Mouse (Mus musculus): ENCODE results near the gene Rbm41. TPM values are rescaled to one million over a fixed set of nuclear protein-coding genes. Genes with fewer than 3 reads are reported as not detected.

Gene Rbm41
- 1.0 and 1.3 TPM in 2 replicates for polyA plus RNA-seq (2015; fragmentation: Nextera tagmentation; extraction: Ambion mirVana)

DNA sequence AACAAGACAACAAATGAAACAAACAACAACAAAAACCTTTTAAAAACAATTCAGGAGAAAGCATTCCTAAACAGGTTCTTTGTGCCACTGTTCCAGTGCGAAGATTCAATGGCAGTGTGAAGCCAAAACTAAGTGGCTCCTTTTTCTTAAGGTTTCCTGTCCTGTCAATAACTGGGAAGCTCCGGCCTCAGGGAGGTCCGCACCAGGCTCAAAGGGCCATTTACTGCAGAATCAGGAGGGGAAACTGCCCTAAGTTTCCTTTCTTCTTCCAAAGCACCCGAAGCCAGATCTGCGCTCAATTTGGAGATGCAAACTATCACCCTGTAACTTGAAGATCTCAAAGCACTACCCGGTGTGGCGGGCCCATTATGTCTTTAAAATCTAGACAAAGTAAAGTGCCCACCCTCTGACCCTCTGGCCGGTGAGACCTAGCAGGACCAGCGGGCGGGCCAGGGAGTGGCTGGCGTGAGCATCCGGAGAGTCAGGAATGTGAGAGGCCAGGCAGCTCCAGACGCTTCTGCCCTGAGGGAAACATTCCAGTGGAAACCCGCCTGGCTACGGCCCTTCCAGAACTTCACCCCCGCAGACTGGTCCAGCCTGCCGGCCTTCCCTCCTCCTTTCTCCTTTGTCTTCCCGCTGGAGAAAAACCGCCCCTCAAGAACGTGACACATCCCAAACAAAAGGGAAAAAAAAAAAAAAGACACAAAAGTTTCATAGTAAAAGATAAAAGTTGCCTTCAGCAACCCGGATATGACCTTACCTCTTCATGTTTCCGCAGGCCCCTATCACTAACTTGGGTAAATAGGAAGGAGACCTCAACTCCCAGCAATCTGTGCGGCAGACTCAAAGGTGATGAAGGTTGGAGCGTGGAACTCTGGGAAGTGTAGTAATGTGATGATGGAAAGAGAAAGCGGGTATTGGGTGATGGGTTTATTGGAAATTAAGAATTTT, at the start of gene Rbm41:
Gene Rbm41, minus strand, starts transcription at position 856 of the 951 bp plus-strand sequence.
- Histone ChIP-seq H3K27ac (ENCODE audit: low read length) (peak within 1 kb of the TSS; percentile 19; the same call in 1 of the 2 replicates), H3K9me3 (replicated peaks; ENCODE audit: control insufficient read depth, low read length) (no peaks in the 10 kb centered on the region), H3K27me3 (ENCODE audit: control insufficient read depth, insufficient read depth, low read depth, low read length) (no peaks in the 10 kb centered on the region), H3K4me3 (ENCODE audit: low read depth, low read length) (peak within 1 kb of the TSS; percentile 68), H3K4me1 (ENCODE audit: control insufficient read depth, low read depth, low read length) (no peaks in the 10 kb centered on the region), H3K36me3 (ENCODE audit: control insufficient read depth, insufficient read depth) (no peaks in the 10 kb centered on the region), H3K4me2 (ENCODE audit: low read depth, low read length) (peak within 1 kb of the TSS; percentile 53), H3K9ac (ENCODE audit: low read depth, low read length) (peak within 1 kb of the TSS; percentile 57)
- peak; percentile 82 for ATAC-seq (ENCODE audit: low read depth)
- WGBS (ENCODE audit: insufficient replicate concordance) = 14% methylated on average over 24 of the region's 25 CpGs

GRCm38 (mm10) chrX:139998691-139999065, 283 bp upstream of the Rbm41 start:
- no peak for ATAC-seq (ENCODE audit: low read depth)
- no peaks in the 10 kb centered on the region for H3K9me3 ChIP-seq (replicated peaks; ENCODE audit: control insufficient read depth, low read length)
- H3K4me2 ChIP-seq (ENCODE audit: low read depth, low read length) = peak overlapping the region; percentile 53; the same call in 1 of the 2 replicates
- H3K4me3 ChIP-seq (ENCODE audit: low read depth, low read length) = peak overlapping the region; percentile 68
- no peaks in the 10 kb centered on the region for H3K4me1 ChIP-seq (ENCODE audit: control insufficient read depth, low read depth, low read length)
- H3K27ac ChIP-seq (ENCODE audit: low read length) = no peak overlapping the region
- no peak overlapping the region for H3K9ac ChIP-seq (ENCODE audit: low read depth, low read length)
- H3K36me3 ChIP-seq (ENCODE audit: control insufficient read depth, insufficient read depth) = no peaks in the 10 kb centered on the region
- H3K27me3 ChIP-seq (ENCODE audit: control insufficient read depth, insufficient read depth, low read depth, low read length) = no peaks in the 10 kb centered on the region
- 56% methylated on average over 4 of the region's 4 CpGs for WGBS (ENCODE audit: insufficient replicate concordance)

- peak overlapping the region; percentile 27 for H3K4me2 ChIP-seq (ENCODE audit: low read depth, low read length)
- 34% methylated on average over 5 of the region's 5 CpGs for WGBS (ENCODE audit: insufficient replicate concordance)
- H3K36me3 ChIP-seq (ENCODE audit: control insufficient read depth, insufficient read depth) = no peaks in the 10 kb centered on the region
- no peaks in the 10 kb centered on the region for H3K4me1 ChIP-seq (ENCODE audit: control insufficient read depth, low read depth, low read length)
- no peak overlapping the region for H3K27ac ChIP-seq (ENCODE audit: low read length)
- H3K9ac ChIP-seq (ENCODE audit: low read depth, low read length) = no peak overlapping the region
- no peaks in the 10 kb centered on the region for H3K9me3 ChIP-seq (replicated peaks; ENCODE audit: control insufficient read depth, low read length)
- peak; percentile 76 for ATAC-seq (ENCODE audit: low read depth)
- H3K4me3 ChIP-seq (ENCODE audit: low read depth, low read length) = no peak overlapping the region
- no peaks in the 10 kb centered on the region for H3K27me3 ChIP-seq (ENCODE audit: control insufficient read depth, insufficient read depth, low read depth, low read length)
Observed at GRCm38 (mm10) chrX:139982115-139982514, 16.3 kb downstream of the Rbm41 start.

DNA sequence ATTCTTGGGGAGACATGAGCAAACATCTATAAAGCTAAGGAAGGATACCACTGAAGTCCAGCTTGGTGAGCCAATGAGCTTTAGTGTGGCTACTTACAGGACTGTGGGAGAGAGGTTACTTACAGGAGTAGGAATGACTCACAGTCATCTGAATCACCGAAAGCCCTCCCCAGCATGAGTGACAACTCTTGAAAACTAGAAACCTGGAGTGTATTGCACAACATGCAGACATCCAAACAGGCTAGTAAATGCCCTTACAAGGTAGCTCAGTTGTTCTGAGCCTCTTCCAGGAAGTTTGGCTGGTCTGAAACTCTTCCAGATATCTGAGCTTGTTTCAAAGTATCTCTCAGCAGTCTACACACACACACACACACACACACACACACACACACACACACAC, 64.9 kb downstream of the Rbm41 start:
- no peak overlapping the region for H3K9ac ChIP-seq (ENCODE audit: low read depth, low read length)
- H3K4me1 ChIP-seq (ENCODE audit: control insufficient read depth, low read depth, low read length) = no peaks in the 10 kb centered on the region
- no peak overlapping the region for H3K27ac ChIP-seq (ENCODE audit: low read length)
- no peaks in the 10 kb centered on the region for H3K36me3 ChIP-seq (ENCODE audit: control insufficient read depth, insufficient read depth)
- 64% methylated on average over 1 of the region's 1 CpGs for WGBS (ENCODE audit: insufficient replicate concordance)
- ATAC-seq (ENCODE audit: low read depth) = no peak
- no peak overlapping the region for H3K4me2 ChIP-seq (ENCODE audit: low read depth, low read length)
- H3K9me3 ChIP-seq (replicated peaks; ENCODE audit: control insufficient read depth, low read length) = no peaks in the 10 kb centered on the region
- H3K4me3 ChIP-seq (ENCODE audit: low read depth, low read length) = no peak overlapping the region
- no peaks in the 10 kb centered on the region for H3K27me3 ChIP-seq (ENCODE audit: control insufficient read depth, insufficient read depth, low read depth, low read length)

DNA sequence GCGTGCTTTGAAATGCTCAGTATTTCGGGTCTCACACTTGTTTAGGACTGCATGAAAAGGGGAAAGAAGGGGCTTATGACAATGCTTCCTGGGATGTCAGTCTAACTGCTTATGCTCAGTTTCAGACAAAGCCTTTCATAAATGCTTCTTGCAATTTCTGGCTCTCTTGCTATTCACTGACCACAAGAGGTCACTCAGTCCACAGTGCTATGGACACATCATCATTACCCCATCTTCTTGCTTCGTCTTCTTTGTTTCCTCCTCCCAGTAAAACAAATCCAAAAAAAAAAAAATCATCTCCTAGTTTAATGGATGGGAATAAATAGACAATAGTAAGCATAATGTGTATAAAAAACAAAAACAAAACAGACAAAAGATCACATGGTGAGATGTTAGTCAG, 65.9 kb downstream of the Rbm41 start:
- Histone ChIP-seq H3K27ac (ENCODE audit: low read length) (no peak overlapping the region), H3K4me1 (ENCODE audit: control insufficient read depth, low read depth, low read length) (no peaks in the 10 kb centered on the region), H3K27me3 (ENCODE audit: control insufficient read depth, insufficient read depth, low read depth, low read length) (no peaks in the 10 kb centered on the region), H3K9me3 (replicated peaks; ENCODE audit: control insufficient read depth, low read length) (no peaks in the 10 kb centered on the region), H3K4me3 (ENCODE audit: low read depth, low read length) (no peak overlapping the region), H3K9ac (ENCODE audit: low read depth, low read length) (no peak overlapping the region), H3K4me2 (ENCODE audit: low read depth, low read length) (no peak overlapping the region), H3K36me3 (ENCODE audit: control insufficient read depth, insufficient read depth) (no peaks in the 10 kb centered on the region)
- no peak for ATAC-seq (ENCODE audit: low read depth)
- 65% methylated on average over 3 of the region's 3 CpGs for WGBS (ENCODE audit: insufficient replicate concordance)

GRCm38 (mm10) chrX:139920572-139920971, 77.8 kb downstream of the Rbm41 start:
- no peak for ATAC-seq (ENCODE audit: low read depth)
- H3K27me3 ChIP-seq (ENCODE audit: control insufficient read depth, insufficient read depth, low read depth, low read length) = no peaks in the 10 kb centered on the region

DNA sequence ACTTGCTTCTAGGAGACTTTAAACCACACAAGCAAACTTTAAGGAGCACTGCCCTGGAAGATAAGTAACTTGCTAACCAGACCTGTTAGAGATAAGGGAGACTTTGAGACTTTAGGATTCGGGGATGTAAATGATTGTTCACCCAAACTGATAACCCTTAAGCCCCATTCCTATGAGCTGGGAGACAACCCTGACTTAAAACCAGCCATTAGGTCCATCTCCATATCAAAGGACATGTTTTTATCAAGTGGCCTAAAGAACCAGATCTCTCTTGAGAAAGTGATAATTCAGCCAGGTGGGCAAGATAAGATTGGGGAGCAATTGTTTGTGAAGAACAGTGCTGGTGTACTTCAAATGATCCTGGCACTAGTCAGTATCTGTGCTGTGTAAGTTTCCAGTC, 107.0 kb downstream of the Rbm41 start:
- no peak for ATAC-seq (ENCODE audit: low read depth)
- no peak overlapping the region for H3K27ac ChIP-seq (ENCODE audit: low read length)

More at GRCm38 (mm10) chrX:139920572-139920971, 77.8 kb downstream of the Rbm41 start:
- Histone ChIP-seq H3K4me2 (ENCODE audit: low read depth, low read length) (no peak overlapping the region), H3K36me3 (ENCODE audit: control insufficient read depth, insufficient read depth) (no peaks in the 10 kb centered on the region), H3K27ac (ENCODE audit: low read length) (no peak overlapping the region), H3K9ac (ENCODE audit: low read depth, low read length) (no peak overlapping the region), H3K4me3 (ENCODE audit: low read depth, low read length) (no peak overlapping the region), H3K4me1 (ENCODE audit: control insufficient read depth, low read depth, low read length) (no peaks in the 10 kb centered on the region), H3K9me3 (replicated peaks; ENCODE audit: control insufficient read depth, low read length) (no peaks in the 10 kb centered on the region)
- WGBS (ENCODE audit: insufficient replicate concordance) = 80% methylated on average over 4 of the region's 4 CpGs

GRCm38 (mm10) chrX:139883221-139883620, 115.2 kb downstream of the Rbm41 start:
- no peaks in the 10 kb centered on the region for H3K9me3 ChIP-seq (replicated peaks; ENCODE audit: control insufficient read depth, low read length)
- H3K4me2 ChIP-seq (ENCODE audit: low read depth, low read length) = no peak overlapping the region
- H3K4me3 ChIP-seq (ENCODE audit: low read depth, low read length) = no peak overlapping the region
- H3K36me3 ChIP-seq (ENCODE audit: control insufficient read depth, insufficient read depth) = no peaks in the 10 kb centered on the region
- no peak overlapping the region for H3K9ac ChIP-seq (ENCODE audit: low read depth, low read length)
- H3K27me3 ChIP-seq (ENCODE audit: control insufficient read depth, insufficient read depth, low read depth, low read length) = no peaks in the 10 kb centered on the region
- no peaks in the 10 kb centered on the region for H3K4me1 ChIP-seq (ENCODE audit: control insufficient read depth, low read depth, low read length)
- no peak for ATAC-seq (ENCODE audit: low read depth)
- H3K27ac ChIP-seq (ENCODE audit: low read length) = no peak overlapping the region

More for the DNA sequence above, 107.0 kb downstream of the Rbm41 start:
- WGBS (ENCODE audit: insufficient replicate concordance) = 22% methylated on average over 1 of the region's 1 CpGs
- Histone ChIP-seq H3K36me3 (ENCODE audit: control insufficient read depth, insufficient read depth) (no peaks in the 10 kb centered on the region), H3K27me3 (ENCODE audit: control insufficient read depth, insufficient read depth, low read depth, low read length) (no peaks in the 10 kb centered on the region), H3K9ac (ENCODE audit: low read depth, low read length) (no peak overlapping the region), H3K4me3 (ENCODE audit: low read depth, low read length) (no peak overlapping the region), H3K9me3 (replicated peaks; ENCODE audit: control insufficient read depth, low read length) (no peaks in the 10 kb centered on the region), H3K4me1 (ENCODE audit: control insufficient read depth, low read depth, low read length) (no peaks in the 10 kb centered on the region), H3K4me2 (ENCODE audit: low read depth, low read length) (no peak overlapping the region)

GRCm38 (mm10) chrX:139877936-139878335, 120.5 kb downstream of the Rbm41 start:
- H3K4me3 ChIP-seq (ENCODE audit: low read depth, low read length) = no peak overlapping the region
- H3K9ac ChIP-seq (ENCODE audit: low read depth, low read length) = no peak overlapping the region
- no peaks in the 10 kb centered on the region for H3K9me3 ChIP-seq (replicated peaks; ENCODE audit: control insufficient read depth, low read length)
- WGBS (ENCODE audit: insufficient replicate concordance) = 39% methylated on average over 3 of the region's 3 CpGs
- H3K27ac ChIP-seq (ENCODE audit: low read length) = 0 out of 2 replicates have a peak overlapping the region, but pooled peaks have one; percentile 21
- no peaks in the 10 kb centered on the region for H3K4me1 ChIP-seq (ENCODE audit: control insufficient read depth, low read depth, low read length)
- no peak for ATAC-seq (ENCODE audit: low read depth)
- H3K27me3 ChIP-seq (ENCODE audit: control insufficient read depth, insufficient read depth, low read depth, low read length) = no peaks in the 10 kb centered on the region
- no peak overlapping the region for H3K4me2 ChIP-seq (ENCODE audit: low read depth, low read length)
- no peaks in the 10 kb centered on the region for H3K36me3 ChIP-seq (ENCODE audit: control insufficient read depth, insufficient read depth)
